Mouse (Mus musculus) small intestine, adult 2 months (tissue): Measurements from ENCODE around the gene Kcnd3. TPM values are rescaled to one million over a fixed set of nuclear protein-coding genes. Genes with fewer than 3 reads are reported as not detected.

ENCODE experiments used
- H3K27ac ChIP-seq: fragments of 200-500 bp; 2 replicates; pipeline ENCODE4 v1.5.1; 2012; ENCODE audit warnings: low read depth, low read length, control low read depth, inconsistent platforms; ENCODE audit not compliant: insufficient read depth
- H3K27me3 ChIP-seq: fragments of 200-500 bp; 2 replicates; pipeline ENCODE4 v1.6.1; 2012; ENCODE audit warnings: mild to moderate bottlenecking, moderate library complexity, low read length, inconsistent platforms; ENCODE audit not compliant: control insufficient read depth, insufficient read depth
- H3K36me3 ChIP-seq: fragments of 200-500 bp; 2 replicates; pipeline ENCODE4 v1.6.1; 2012; ENCODE audit warnings: mild to moderate bottlenecking, low read length, control low read depth, inconsistent platforms; ENCODE audit not compliant: control insufficient read depth, insufficient read depth
- H3K4me1 ChIP-seq: fragments of 200-500 bp; 2 replicates; pipeline ENCODE4 v1.6.1; 2012; ENCODE audit warnings: low read length, inconsistent platforms, mixed read lengths; ENCODE audit not compliant: control insufficient read depth, insufficient read depth, insufficient read length
- H3K4me3 ChIP-seq: fragments of 200-500 bp; 2 replicates; pipeline ENCODE4 v1.5.1; 2012; ENCODE audit warnings: low read depth, mild to moderate bottlenecking, control low read depth, inconsistent platforms, low read length, moderate library complexity
- CTCF ChIP-seq: fragments of 200-500 bp; IDR thresholded peaks from 2 replicates; pipeline ENCODE4 v1.5.1; 2012; ENCODE audit warnings: low read depth, mild to moderate bottlenecking, control low read depth, inconsistent platforms, low read length, moderate library complexity, mixed read lengths; ENCODE audit not compliant: insufficient replicate concordance, insufficient read length; ENCODE audit errors: extremely low read depth
- POLR2A ChIP-seq: fragments of 200-500 bp; IDR thresholded peaks from 2 replicates; pipeline ENCODE4 v1.6.1; 2012; ENCODE audit warnings: low read depth, mild to moderate bottlenecking, control low read depth, inconsistent platforms, low read length, moderate library complexity
- WGBS: fragments of 180-500 bp; shearing (Covaris S2); methylation state at CpG from one replicate; pipeline ENCODE4 v1.1.7; 2018; 5-methylcytosine and 5-hydroxymethylcytosine counted together
- polyA plus RNA-seq: library from polyadenylated mRNA; depleted of rRNA; stranded (reverse); fragments of >200 nt; gene quantifications from 2 replicates; pipeline ENCODE4 v1.2.3, GENCODE M21; 2012

Gene Kcnd3
- polyA plus RNA-seq, 1 experiment, result 1.5 TPM

- no peaks in the 10 kb centered on the region for H3K4me1 ChIP-seq
- TF ChIP-seq POLR2A (no peak), CTCF (no peak)
- H3K36me3 ChIP-seq, result no peaks in the 10 kb centered on the region
- no peaks in the 10 kb centered on the region for H3K27me3 ChIP-seq
- no peak overlapping the region for H3K4me3 ChIP-seq
- WGBS, result 93% methylated on average over 5 of the region's 5 CpGs
- no peak overlapping the region for H3K27ac ChIP-seq
Measured at GRCm38 (mm10) chr3:105410810-105411209, 41.3 kb upstream of the Kcnd3 start.

DNA sequence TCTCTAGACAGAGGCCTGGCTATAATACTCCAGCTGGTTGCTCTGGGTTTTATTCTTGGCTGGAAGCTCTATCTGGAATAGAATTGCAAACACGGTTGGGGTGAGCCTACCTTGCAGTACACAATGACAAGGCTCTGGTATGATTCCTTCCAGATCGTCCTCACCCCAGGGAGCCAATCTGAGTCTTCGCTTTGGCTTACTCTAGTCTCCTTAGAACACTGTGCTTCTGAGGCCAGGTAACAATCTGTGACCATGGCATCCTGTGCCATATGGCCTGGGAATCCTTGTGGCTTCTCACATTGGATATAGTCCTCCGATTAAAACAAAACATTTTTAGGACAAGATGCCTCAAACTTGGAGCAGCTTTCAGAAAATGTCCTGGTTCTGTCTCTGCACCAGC is 40.4 kb upstream of the Kcnd3 start:
- no peaks in the 10 kb centered on the region for H3K4me1 ChIP-seq
- H3K27ac ChIP-seq, result no peak overlapping the region
- TF ChIP-seq CTCF, result no peak
- no peak for TF ChIP-seq POLR2A
- 83% methylated on average over 4 of the region's 4 CpGs for WGBS
- H3K27me3 ChIP-seq, result no peaks in the 10 kb centered on the region
- H3K4me3 ChIP-seq, result no peak overlapping the region
- no peaks in the 10 kb centered on the region for H3K36me3 ChIP-seq

GRCm38 (mm10) chr3:105412229-105412628 is 39.9 kb upstream of the Kcnd3 start:
- Histone ChIP-seq H3K27me3 (no peaks in the 10 kb centered on the region), H3K4me3 (no peak overlapping the region), H3K27ac (no peak overlapping the region), H3K36me3 (no peaks in the 10 kb centered on the region), H3K4me1 (no peaks in the 10 kb centered on the region)
- WGBS, result 84% methylated on average over 2 of the region's 2 CpGs
- no peak for TF ChIP-seq CTCF
- TF ChIP-seq POLR2A, result no peak

DNA sequence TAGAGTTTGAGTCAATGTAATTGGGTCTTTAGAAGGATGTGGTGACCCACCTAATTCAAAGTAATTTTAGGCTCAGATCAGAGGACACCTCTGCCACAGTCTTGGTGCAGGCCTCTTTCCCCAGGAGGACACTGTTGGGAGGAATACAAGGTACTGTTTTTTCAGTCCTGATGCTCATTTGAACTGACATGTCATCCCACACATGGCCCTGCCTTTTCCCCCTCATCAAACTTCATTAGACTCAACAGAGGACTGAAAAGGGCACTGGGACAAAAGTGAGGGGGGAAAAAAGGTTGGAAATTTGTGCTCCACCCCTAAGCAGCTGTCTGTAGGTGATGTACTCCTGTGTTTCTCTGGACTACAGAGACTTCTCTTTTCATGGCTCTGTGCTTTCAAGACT is 39.4 kb upstream of the Kcnd3 start:
- no peaks in the 10 kb centered on the region for H3K4me1 ChIP-seq
- TF ChIP-seq CTCF (no peak), POLR2A (no peak)
- no peaks in the 10 kb centered on the region for H3K36me3 ChIP-seq
- no peaks in the 10 kb centered on the region for H3K27me3 ChIP-seq
- no peak overlapping the region for H3K27ac ChIP-seq
- H3K4me3 ChIP-seq, result no peak overlapping the region

- no peaks in the 10 kb centered on the region for H3K36me3 ChIP-seq
- H3K4me1 ChIP-seq, result no peaks in the 10 kb centered on the region
- no peak overlapping the region for H3K27ac ChIP-seq
- WGBS, result 97% methylated on average over 1 of the region's 1 CpGs
- no peaks in the 10 kb centered on the region for H3K27me3 ChIP-seq
- no peak overlapping the region for H3K4me3 ChIP-seq
- TF ChIP-seq POLR2A, result no peak
- TF ChIP-seq CTCF, result no peak
Measured at GRCm38 (mm10) chr3:105418441-105418840, 33.7 kb upstream of the Kcnd3 start.

GRCm38 (mm10) chr3:105422391-105422790 is 29.7 kb upstream of the Kcnd3 start:
- Histone ChIP-seq H3K27me3 (no peaks in the 10 kb centered on the region), H3K27ac (no peak overlapping the region), H3K4me1 (no peaks in the 10 kb centered on the region), H3K36me3 (no peaks in the 10 kb centered on the region), H3K4me3 (no peak overlapping the region)
- TF ChIP-seq POLR2A (no peak), CTCF (no peak)

GRCm38 (mm10) chr3:105423427-105423826 is 28.7 kb upstream of the Kcnd3 start:
- Histone ChIP-seq H3K4me1 (no peaks in the 10 kb centered on the region), H3K27ac (no peak overlapping the region), H3K27me3 (no peaks in the 10 kb centered on the region), H3K4me3 (no peak overlapping the region), H3K36me3 (no peaks in the 10 kb centered on the region)
- TF ChIP-seq POLR2A, result no peak
- no peak for TF ChIP-seq CTCF
- 74% methylated on average over 4 of the region's 4 CpGs for WGBS

- no peaks in the 10 kb centered on the region for H3K27me3 ChIP-seq
- no peak overlapping the region for H3K4me3 ChIP-seq
- H3K27ac ChIP-seq, result no peak overlapping the region
- H3K36me3 ChIP-seq, result no peaks in the 10 kb centered on the region
- no peak for TF ChIP-seq POLR2A
- H3K4me1 ChIP-seq, result no peaks in the 10 kb centered on the region
Measured at GRCm38 (mm10) chr3:105428586-105428985, 23.5 kb upstream of the Kcnd3 start.
